Mouse (Mus musculus): ENCODE measurements around the gene Prm1.

DNA sequence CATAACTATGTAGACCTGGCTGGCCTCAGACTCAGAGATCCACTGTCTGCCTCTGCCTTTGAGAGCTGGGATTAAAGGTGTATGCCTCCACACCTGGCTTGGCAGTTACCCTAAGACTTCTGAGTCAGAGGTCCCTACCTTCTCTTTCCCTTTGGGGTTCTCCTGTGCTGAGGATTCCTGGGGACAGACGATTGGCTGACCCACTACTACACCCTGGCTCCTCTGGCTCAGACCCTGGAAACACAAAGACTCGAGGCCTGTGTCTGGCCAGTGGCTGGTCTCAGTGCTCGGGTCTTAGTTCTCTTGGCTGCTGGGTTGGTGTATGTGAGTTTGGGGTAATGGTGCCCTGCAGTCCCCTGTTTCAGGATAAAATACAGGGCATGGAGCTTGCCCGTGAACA is 45.3 kb upstream of the Prm1 start:
- TF ChIP-seq CTCF (IDR thresholded peaks at IDR 0.05; ENCODE audit: low read depth) (no peak), EP300 (IDR thresholded peaks at IDR 0.05; ENCODE audit: low read depth) (no peak)

All from liver, postnatal 0 days (tissue).